Mouse (Mus musculus) ES-E14 (cell line): ENCODE results near the gene Itfg1. TPM values are rescaled to one million over a fixed set of nuclear protein-coding genes. Genes with fewer than 3 reads are reported as not detected.

Experiments
- DNase-seq: peaks from one replicate; pipeline ENCODE4 v3.0.0-alpha.2; 2013; ENCODE audit warnings: low read depth, low spot score
- H3K27ac ChIP-seq: 2 replicates; pipeline ENCODE4 v1.5.1; 2012; ENCODE audit warnings: low read depth, mild to moderate bottlenecking, low read length, moderate library complexity, mixed read lengths; ENCODE audit not compliant: poor library complexity, insufficient read depth, severe bottlenecking
- H3K36me3 ChIP-seq: 2 replicates; pipeline ENCODE4 v1.6.1; 2012; ENCODE audit warnings: mild to moderate bottlenecking, low read length, moderate library complexity, mixed read lengths; ENCODE audit not compliant: control insufficient read depth, poor library complexity, insufficient read depth, severe bottlenecking
- H3K4me1 ChIP-seq, 2 experiments: fragments of 150-350 bp in 1 of 2; sonication (generic) in 1 of 2; 2 replicates each; pipeline ENCODE4 v1.6.1; 2012; ENCODE audit warnings: low read length in 2 of 2, mild to moderate bottlenecking in 1 of 2, mixed read lengths in 1 of 2; ENCODE audit not compliant: control insufficient read depth in 2 of 2, insufficient read depth in 2 of 2, poor library complexity in 1 of 2
- H3K4me3 ChIP-seq, 2 experiments: fragments of 150-350 bp in 1 of 2; sonication (generic) in 1 of 2; 2 replicates each; pipeline ENCODE4 v1.5.1; 2012; ENCODE audit warnings: low read length in 2 of 2, low read depth in 1 of 2, mild to moderate bottlenecking in 1 of 2, mixed read lengths in 1 of 2; ENCODE audit not compliant: insufficient read depth in 1 of 2, poor library complexity in 1 of 2, severe bottlenecking in 1 of 2
- H3K9ac ChIP-seq: 2 replicates; pipeline ENCODE4 v1.6.1; 2012; ENCODE audit warnings: low read depth, mild to moderate bottlenecking, low read length, mixed read lengths; ENCODE audit not compliant: poor library complexity, insufficient read depth, severe bottlenecking
- H3K9me3 ChIP-seq: fragments of 150-350 bp; sonication (generic); 2 replicates; pipeline ENCODE4 v1.6.1; 2012; ENCODE audit warnings: low read depth, mild to moderate bottlenecking, low read length; ENCODE audit not compliant: control insufficient read depth, insufficient read depth
- CHD2 ChIP-seq: IDR thresholded peaks from 2 replicates; pipeline ENCODE4 v1.6.1; 2014; ENCODE audit warnings: mild to moderate bottlenecking, low read depth, low read length, inconsistent platforms
- HCFC1 ChIP-seq: IDR thresholded peaks from 2 replicates; pipeline ENCODE4 v1.6.1; 2012; ENCODE audit warnings: low read length, inconsistent platforms, borderline replicate concordance; ENCODE audit not compliant: insufficient read depth
- MAFK ChIP-seq: IDR thresholded peaks from 2 replicates; pipeline ENCODE4 v1.6.1; 2014; ENCODE audit warnings: mild to moderate bottlenecking, low read depth, low read length, inconsistent platforms; ENCODE audit not compliant: insufficient read depth
- ZC3H11A ChIP-seq: IDR thresholded peaks from 2 replicates; pipeline ENCODE4 v1.6.1; 2012; ENCODE audit warnings: low read depth, mild to moderate bottlenecking, inconsistent platforms, low read length, borderline replicate concordance
- ZNF384 ChIP-seq: IDR thresholded peaks from 2 replicates; pipeline ENCODE4 v1.6.1; 2012; ENCODE audit warnings: low read depth, low read length, inconsistent platforms
- in situ Hi-C, 2 experiments: fragments of 600-800 bp; cut with MboI; formaldehyde crosslinking; loops; one replicate each; pipeline ENCODE4 v1.15.1; 2025; ENCODE audit warnings: low sequenced_read_pairs in 2 of 2, inconsistent platforms in 1 of 2; ENCODE audit not compliant: unreplicated experiment in 2 of 2
- total RNA-seq: library from RNA; depleted of rRNA; stranded (reverse); fragments of 300-350 nt; gene quantifications from 2 replicates; pipeline ENCODE4 v1.2.3, GENCODE M21; 2012; rRNA removed

Gene Itfg1
- total RNA-seq, 1 experiment: 40.2 TPM

GRCm38 (mm10) chr8:85700751-85701351 lies 139.9 kb downstream of the Itfg1 start, which contains the start of gene Neto2:
TSS of gene Neto2 (minus strand) at chr8:85700924.
- Histone ChIP-seq H3K4me3 (peak within 1 kb of the TSS; percentile 67 to 68), H3K36me3 (no peaks in the 10 kb centered on the region), H3K9ac (peak within 1 kb of the TSS; percentile 74), H3K27ac (no peak within 1 kb of the TSS), H3K4me1 (peaks cover 3 to 4% of the 10 kb centered on the region in 2 experiments; a peak in 2 of 4 replicates), H3K9me3 (no peaks in the 10 kb centered on the region)
- peak; percentile 31 for DNase-seq
- in situ Hi-C loops: loop anchor here in 1 of 2 experiments (10.0 kb wide), 1 partner anchor 884 kb away; the partner anchor contains the start of gene Abcc12
- TF ChIP-seq ZNF384 (no peak), HCFC1 (no peak), ZC3H11A (no peak), CHD2 (no peak), MAFK (no peak)

GRCm38 (mm10) chr8:85700101-85700750 lies 140.5 kb downstream of the Itfg1 start:
- TF ChIP-seq ZNF384 (no peak), HCFC1 (peak; percentile 18; the same call in 1 of the 2 replicates)
- H3K9me3 ChIP-seq: no peaks in the 10 kb centered on the region
- H3K36me3 ChIP-seq: no peaks in the 10 kb centered on the region
- peaks cover 3 to 4% of the 10 kb centered on the region in 2 experiments; a peak in 2 of 4 replicates for H3K4me1 ChIP-seq
- H3K9ac ChIP-seq: peak overlapping the region; percentile 74
- peak; percentile 41 for DNase-seq
- H3K27ac ChIP-seq: no peak overlapping the region
- in situ Hi-C loops: loop anchor here in 1 of 2 experiments (10.0 kb wide), 1 partner anchor 885 kb away; the partner anchor contains the start of gene Abcc12
- H3K4me3 ChIP-seq: peak overlapping the region; percentile 67 to 68

- Histone ChIP-seq H3K36me3 (no peaks in the 10 kb centered on the region), H3K9me3 (no peaks in the 10 kb centered on the region), H3K9ac (no peak overlapping the region), H3K27ac (no peak overlapping the region), H3K4me3 (no peak overlapping the region), H3K4me1 (peaks cover 3 to 4% of the 10 kb centered on the region in 2 experiments; a peak in 2 of 4 replicates)
- in situ Hi-C loops: loop anchor here in 1 of 2 experiments (25.0 kb wide), 1 partner anchor 663 kb away; no protein-coding TSS in a partner anchor
- TF ChIP-seq ZC3H11A: peak; percentile 94
- no peak for TF ChIP-seq MAFK
- DNase-seq: peak; percentile 69
These were observed 141.7 kb downstream of the Itfg1 start for GRCm38 (mm10) chr8:85699051-85699450.

Other genes starting within 250 kb of the Itfg1 start
- 7.9 and 10.8 TPM in 2 replicates for gene Neto2, start 140.0 kb downstream of the Itfg1 start, total RNA-seq
- gene Phkb, start within 50 bp of the Itfg1 start, total RNA-seq: 28.1 and 35.6 TPM in 2 replicates